Mouse (Mus musculus) layer of hippocampus, postnatal 25 days (tissue): ENCODE measurements at regions not wholly inside any gene's neighbourhood (a gene's known extent, or its start where the extent isn't known, plus 50 kb on each side); places are given as distances from the start of the nearest gene placed in this dataset.
A peak's percentile ranks its signal among the peaks of the same experiment; 100 is the strongest.

Experiments
- DNase-seq, 2 experiments: peaks; one replicate each; pipeline ENCODE4 v3.0.0; 2022; ENCODE audit warnings: mixed read lengths in 2 of 2, low spot score in 1 of 2; ENCODE audit errors: extremely low spot score in 1 of 2

DNA sequence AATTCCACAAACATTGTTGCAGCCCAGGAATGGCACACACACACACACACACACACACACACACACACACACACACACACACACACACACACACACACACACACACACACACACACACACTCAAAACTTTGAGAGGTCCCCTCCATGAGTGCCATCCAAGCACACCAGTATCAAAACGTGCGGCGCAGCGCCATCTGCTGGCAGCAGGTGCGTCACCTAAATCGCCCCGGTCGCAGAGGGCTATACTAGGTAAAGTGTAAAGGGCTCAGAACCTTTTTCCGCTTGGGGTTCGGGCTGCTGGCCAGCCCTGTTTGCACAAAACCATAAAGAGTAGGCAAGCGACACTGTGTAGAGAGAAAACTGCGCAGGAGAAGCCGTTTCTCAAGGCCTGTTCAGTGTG, 527.9 kb upstream of the Sall1 start:
- peak; percentile 74 to 96 for DNase-seq

DNA sequence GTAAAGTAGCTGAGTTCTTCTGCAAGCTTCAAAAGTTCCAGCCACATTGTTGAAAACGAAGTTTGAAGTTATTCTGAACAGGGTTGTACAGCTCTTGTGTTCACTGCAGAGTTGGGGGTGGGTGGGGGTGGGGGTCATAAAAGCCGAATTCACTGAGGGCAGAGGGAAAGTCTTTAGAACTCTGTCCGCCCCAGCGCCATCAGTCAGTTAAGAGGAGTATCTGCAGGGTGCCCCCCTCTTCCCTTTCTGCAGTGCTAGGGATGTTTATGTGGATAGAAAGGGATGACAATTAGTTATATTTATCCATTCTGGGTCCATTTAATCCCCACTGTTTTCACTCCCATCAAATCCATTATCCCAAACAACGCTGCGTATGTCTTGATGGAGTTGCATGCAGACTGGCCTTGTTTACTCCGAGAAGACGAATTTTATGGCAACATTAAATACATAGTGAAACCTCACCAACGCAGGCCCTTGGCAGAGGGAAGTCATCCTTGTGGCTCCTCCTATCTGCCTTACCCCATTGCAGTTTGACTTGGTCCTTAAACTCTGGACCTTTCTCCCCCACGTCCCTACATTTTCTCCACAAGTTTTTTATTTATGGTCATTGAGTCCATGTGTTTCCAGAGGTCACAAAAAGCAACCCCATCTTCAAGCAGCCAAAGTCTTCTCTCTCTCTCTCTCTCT, 526.8 kb upstream of the Sall1 start:
- DNase-seq: no peak

DNA sequence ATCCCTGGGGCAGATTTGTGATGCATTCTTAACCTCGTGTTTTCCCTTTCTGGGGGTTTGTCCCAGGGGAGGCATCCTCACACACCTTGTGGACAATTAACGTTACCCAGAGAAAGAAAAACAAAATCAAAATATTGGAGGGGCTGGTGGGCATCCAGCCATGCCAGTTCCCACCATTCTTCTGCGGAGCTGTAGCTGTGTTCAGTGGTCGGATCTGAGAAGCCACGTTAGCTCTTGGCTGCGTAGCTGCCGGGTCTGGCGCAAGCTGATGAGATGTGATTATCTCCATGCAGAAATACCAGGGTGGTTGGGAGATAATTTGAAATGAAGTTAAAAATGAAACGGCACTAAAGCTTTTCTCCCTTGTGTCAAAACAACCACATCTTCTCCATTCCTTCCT, 525.4 kb upstream of the Sall1 start:
- DNase-seq: no peak

DNA sequence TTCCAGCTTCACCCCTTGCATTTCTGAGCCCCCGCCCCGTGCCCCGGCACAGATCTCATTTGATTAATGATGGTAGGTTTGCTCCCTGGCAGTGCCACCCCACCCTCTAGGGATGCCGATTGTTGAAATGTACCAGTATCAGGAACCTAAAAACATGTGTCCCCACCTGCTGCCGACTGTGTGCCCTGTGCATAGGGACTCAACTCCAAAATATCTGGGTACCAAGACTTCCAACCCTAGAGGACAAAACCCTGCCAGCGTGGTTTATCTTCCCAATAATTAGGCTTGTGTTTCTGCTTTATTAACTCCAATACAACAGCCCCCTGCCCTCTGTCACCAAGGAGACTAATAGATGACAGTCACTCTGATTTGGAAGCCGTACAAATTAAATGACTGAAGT, 524.7 kb upstream of the Sall1 start:
- DNase-seq: no peak

DNA sequence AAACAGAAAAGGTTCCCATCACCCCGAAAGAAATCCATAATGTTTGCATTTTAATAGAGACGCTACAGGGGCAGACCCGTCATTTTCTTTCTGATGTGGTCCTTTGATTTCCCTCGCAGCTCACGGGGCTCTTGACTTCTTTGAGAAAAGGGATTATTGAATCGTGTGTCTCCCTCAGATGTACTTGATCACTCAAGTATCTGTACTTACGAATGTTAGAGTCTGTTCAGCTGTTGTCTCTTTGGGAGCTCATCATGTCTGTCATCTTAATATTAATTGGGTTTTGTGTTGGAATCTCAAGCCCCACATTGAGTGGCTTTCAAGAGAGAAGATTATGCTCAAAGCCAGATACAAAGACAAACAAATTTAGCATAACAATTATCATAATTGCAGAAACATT, 523.0 kb upstream of the Sall1 start:
- no peak for DNase-seq

DNA sequence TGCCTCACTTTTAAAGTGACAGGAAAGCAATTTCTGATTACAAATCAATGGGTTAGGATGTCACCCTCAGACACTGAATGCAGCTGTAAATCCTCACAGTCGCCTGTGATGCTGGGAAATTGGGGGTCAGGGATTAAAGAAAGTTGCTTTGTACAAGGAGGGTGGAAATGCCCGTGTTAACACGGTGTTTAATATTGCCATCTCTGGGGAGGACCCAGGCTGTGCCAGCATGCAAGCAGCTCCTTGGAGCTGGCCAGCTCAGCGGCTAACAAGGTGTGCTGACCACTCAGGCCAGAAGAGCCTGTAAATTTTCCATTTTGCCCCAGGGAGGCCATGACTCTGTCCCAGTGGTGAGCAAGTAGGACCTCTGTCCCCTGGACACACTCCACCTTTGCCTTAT, 522.5 kb upstream of the Sall1 start:
- DNase-seq: no peak

DNA sequence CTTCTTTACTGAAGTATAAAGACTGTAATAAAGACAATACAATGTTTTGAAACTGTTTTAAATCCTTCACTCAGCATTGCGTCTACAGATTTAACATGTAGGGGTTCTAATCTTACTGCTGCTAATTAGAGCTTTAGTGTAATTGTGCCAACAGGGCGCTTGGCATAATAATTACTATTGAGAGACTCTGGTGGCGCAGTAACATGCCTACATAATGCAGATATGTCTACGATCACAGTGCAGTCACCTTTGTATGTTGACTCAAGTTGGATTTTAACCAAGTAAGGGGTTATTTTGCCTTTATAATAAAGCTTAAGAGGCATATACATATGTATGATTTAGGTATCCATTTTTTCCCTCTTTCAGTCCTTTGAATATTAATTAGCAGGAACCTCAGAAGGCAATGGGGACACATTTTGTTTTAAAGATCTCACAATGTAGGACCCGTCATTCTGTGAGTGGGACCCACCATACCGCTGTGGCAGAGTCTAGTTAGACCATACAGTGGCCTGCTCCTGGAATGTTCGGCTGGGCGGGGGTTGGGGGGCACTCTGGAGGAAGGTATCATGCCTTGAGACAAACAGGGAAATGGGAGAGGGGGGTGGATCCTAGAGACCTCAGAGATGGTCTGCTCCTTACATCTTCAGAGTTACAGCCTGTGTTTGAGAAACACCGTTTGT, 521.3 kb upstream of the Sall1 start:
- DNase-seq: no peak

DNA sequence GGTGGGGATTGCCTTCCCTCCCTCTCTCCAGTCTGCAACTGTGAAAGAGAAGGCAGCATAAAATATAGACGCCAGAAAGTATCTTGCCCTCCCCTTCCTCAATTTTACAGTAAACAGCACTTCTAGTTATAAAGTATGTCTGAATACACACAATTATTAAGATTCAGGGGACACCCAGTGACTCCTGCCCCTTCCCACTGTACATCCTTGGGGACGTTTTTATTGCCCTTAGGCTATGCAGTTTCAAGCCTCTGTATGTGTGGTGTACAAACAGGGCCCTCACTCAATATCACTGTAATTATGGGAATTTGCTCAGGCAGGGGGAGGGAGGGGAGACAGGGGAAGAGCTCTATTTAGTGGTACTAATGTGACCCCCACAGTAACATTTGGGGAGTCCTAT, 519.6 kb upstream of the Sall1 start:
- DNase-seq: no peak

DNA sequence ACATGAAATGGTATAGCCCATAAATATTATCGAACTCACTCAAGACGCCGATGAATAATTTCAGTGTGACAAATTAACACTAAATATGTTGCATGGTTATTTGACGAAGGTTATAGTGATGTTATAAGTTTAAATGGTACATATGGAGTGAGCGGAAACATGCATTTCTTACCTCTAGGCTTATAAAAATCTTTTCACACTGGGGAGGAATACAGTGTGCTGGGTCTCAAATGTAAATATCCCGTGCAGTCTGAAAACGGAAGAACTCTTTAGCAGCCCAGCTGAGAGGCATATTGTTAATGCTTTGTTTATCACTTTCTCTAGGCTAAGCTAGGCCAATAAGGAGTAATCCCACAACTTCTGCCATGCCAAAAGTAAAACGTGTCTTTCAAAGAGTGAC, 518.6 kb upstream of the Sall1 start:
- DNase-seq: no peak

DNA sequence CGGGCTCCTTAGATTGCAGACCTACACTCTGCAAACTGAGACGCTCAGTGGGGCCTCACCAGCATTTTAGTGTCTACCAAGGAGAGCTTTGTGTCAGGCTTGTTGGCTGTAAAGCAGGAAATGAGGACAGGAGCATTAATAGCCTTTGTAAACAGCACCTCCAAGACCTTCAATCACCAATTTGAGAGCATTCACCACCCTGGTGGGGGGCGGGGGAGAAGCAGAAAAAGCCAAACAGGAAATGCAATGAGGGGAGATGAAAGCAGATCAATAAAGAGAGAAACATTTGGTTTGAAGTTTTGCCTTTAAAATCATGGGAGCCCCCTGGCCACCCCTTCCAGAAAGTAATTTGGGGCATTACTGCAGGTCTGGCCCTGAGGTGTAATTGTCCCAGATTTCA, 497.3 kb upstream of the Sall1 start:
- no peak for DNase-seq

DNA sequence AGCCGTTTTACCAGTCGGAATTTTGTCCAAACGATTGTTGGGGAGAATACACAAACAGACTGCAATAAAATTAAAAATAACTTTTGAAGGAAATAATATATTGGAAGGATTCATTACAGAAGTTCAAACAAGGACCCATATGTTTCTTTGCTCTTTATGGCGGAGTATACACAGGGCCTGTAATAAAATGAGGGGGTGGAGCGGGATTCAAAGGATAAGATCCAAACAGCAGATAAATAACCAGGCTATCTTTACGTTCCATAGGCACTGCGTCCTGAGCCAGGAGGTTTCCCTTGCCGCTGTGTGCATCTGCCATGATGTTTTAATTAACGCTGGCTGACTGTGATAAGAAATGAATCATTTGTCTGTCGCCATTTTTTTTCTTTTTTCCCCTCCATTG, 490.6 kb upstream of the Sall1 start:
- no peak for DNase-seq

DNA sequence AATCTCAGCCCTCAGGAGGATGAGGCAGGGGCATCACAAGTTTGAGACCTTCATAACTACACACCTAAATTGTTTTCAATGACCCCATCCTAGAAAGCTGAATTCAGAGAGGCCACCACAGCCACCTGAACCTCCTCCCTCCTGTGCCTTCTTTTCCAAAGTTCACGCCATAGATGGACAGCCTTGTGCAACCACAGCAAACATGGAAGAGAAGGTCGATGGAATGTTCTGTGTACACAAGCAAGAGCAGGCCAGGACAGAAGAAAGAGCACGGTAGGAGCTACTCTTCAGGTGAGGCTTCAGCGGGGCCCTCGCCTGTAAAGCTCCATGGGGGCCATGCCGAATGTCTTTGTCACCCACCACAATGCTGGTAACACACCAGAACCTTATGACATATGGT, 481.1 kb upstream of the Sall1 start:
- no peak for DNase-seq

DNA sequence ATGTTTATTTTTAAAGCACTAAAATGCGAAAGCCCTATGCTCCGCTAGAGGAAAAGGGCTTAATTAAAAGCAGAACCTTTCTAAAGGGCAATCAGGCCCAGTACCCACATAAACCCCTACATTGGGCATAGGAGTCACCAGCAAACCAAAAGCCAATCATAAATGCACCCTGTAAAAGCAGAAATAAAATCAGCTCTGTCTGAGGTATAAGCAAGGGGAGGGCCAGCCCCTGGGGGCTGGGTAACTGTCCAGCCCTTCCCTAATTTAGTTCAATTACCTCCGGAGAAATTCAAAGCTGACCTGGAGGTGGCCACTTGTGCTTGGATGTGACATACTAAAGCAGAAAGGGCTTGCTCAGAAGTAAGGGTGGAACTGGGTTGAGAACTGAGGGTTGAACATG, 479.4 kb upstream of the Sall1 start:
- DNase-seq: no peak

DNA sequence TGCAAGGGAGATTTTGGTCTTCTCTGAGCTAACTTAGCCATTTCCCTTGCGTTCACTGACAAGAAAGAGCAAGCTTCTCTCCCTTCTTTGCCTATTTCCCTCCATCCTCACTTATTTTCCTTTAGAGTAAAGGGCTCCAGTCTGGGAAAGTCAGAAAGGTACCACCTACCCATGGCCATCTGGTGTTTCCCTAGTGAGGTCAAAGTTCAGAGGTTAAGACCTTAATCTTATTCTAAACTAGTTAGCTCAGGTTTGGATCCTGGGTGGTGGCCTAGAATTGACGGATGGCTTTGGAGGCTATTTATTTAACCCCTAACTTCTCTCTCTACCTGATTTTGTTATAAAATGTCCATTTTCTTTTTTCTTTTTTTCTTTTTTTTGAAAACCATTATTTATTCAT, 472.6 kb upstream of the Sall1 start:
- DNase-seq: no peak

DNA sequence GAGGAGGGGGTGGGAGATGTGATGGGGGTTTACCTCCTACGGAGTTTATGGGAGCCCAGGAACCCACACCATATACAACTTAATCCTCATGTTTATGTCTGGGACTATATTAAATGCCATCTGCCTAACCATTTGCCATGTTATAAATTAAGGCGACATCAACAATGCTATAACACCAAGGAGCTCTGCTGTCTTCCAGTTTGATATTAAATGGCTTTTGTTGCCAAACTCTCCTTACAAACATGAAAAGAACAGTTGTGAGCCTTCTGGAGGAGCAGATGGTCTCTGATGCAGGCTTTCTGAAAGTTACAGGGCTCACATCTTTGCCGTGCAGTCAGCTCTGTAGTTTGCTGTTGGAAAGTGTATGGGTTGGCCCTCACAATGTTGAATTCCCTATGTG, 470.3 kb upstream of the Sall1 start:
- DNase-seq: peak; percentile 8 to 45

DNA sequence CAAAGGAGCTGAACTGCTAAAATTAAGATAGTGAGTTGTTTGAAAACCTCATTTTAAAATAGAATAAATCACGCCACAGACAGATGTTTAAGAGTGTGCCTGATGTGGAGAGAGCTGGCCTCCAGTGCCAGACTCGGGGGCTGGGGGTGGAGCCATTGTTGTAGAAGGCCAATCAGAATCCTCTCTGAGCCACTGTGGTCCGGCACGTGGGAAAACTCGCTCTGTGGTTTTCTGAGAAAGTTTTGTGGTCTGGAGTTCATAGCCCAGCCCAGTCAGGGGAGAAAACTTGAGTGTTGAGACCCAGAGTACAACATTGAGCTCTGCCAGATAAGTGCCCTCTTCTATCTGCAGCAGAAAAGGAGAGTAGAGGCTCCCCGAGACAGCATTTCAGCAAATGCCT, 463.7 kb upstream of the Sall1 start:
- no peak for DNase-seq

DNA sequence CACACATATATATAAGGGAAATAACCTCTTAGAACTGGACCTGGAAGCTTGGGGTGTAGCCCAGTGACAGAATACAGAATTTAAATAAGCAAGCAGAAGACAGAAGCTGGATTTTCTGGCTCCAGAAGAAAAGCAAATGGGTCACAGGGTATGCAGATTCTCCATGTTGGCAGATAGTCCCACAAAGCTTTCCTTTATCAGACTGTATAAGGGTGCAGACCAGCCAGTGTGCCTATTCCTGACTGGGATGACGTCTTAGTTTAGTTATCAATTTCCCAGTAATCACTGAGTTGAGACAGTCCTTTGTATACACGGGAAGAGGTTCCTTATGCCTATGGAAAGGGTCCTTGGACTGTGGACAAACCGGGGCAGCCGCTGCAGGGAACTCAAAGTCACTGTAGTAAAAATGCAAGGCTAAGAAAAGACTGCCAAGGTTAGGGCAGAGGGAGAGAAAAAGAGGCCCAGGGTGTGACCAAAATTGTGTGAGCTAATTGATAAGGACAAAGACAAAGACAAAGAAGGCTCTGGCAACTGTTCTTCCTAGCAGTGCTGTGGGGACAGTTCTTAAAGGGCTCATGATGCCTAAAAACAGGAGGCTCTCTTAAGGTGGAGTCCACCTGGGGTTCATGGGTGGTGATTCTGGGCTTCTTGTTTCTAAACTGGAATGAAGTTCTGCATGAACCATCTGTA, 459.7 kb upstream of the Sall1 start:
- DNase-seq: no peak

DNA sequence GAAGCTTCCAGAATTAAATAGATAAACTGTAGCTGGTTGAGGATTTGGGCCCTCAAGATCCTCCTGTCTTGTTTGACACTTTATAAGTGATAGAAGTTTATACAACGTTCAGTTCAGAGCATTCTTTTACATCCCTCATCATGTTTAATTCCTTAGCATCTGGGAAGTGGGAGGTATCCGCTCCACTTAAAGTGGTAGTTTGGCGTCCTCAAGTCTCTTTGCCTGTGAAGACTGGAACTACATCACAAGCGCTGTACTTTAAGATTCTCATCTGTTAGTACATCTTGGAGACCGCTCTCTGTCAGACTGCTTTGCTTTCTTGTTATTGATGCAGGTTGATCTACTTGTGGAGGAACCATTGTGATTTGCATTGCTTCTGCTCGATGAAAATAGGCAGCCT, 459.1 kb upstream of the Sall1 start:
- no peak for DNase-seq

DNA sequence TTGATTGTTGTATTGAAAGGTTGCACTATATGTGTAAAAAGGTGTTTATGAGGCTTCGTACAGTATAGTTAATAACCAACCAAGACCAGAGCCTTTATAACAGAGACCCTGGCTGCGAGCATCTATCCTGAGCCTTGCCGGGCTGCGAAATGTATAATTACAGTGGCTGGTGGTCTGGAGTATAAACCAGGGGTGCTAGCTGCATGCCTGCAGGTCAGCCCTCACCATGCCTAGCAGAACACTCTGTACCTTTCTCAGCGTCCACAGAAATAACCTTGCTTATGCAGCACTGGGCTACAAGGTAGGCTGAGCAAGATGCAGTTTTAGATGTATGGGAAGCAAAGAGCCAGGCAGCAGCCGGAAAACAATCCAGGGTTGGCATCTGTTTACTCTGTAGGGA, 457.8 kb upstream of the Sall1 start:
- no peak for DNase-seq

DNA sequence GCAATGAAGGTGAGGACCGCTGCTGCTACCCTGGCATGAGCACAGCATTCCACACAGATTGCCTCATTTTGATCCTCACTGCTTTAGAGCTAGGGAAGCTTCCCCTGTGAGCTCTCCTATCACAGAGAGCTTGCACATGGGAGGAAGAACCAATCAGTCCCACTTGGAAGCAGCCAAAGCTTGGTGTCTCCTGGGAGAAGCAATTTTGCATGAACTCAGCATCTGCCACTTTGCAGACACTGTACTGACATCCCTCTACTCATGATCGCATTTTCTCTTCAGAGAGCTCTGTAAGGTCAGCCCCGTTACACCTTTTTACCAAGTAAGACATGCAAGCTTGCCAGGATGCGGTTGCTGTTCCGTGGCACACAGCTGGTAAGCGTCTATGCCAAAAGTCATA, 455.9 kb upstream of the Sall1 start:
- DNase-seq: no peak

DNA sequence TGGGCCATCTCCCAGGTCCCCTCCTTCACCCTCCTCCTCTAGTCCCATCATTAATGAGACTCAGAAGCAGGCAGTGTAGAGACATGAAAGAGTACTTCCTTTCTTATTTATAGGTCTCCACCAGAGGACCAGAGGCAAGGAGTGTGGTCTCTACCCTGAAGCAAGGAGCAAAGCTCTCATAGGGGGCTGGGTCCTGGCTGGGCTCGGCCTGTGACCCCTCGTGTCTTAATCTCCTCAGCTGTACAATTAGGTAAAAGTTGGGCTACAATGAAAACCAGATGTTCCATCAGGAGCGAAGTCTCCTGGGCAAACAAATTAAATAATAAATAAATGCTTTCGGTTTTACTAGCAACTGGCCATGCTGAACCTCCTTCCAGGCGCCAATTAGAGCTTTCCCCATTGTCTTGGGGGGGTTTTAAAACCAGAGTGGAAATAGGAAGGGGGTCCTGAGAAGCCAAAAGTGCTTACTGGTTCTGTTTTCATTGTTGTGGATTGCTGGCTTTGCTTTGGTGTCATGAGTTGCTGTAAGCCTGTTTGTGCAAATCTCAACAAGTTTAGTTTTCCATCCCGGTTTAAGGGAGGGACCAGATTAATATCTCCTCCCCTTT, 454.2 kb upstream of the Sall1 start:
- DNase-seq: no peak

DNA sequence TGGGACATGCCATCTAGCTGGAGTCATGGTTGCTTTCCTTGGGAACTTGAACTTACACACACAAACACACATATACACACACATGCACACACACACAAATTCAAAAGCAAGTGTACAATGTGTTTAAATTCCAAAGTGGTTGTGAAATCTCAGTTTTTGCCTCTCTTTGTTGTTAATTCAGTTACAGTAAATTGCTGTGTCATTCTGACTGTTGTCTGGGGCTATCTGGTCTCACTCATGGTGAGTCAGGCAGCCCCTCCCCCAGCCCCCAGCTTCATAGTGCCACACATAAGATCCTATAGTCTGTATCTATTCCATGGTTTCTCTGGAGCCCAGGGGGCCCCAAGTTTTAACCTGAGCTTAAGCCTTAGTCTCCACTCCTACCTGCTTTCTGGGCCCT, 448.4 kb upstream of the Sall1 start:
- no peak for DNase-seq
